Comparison of ENCODE assay signal across 8 mouse cellular contexts in the genomic region with DNA sequence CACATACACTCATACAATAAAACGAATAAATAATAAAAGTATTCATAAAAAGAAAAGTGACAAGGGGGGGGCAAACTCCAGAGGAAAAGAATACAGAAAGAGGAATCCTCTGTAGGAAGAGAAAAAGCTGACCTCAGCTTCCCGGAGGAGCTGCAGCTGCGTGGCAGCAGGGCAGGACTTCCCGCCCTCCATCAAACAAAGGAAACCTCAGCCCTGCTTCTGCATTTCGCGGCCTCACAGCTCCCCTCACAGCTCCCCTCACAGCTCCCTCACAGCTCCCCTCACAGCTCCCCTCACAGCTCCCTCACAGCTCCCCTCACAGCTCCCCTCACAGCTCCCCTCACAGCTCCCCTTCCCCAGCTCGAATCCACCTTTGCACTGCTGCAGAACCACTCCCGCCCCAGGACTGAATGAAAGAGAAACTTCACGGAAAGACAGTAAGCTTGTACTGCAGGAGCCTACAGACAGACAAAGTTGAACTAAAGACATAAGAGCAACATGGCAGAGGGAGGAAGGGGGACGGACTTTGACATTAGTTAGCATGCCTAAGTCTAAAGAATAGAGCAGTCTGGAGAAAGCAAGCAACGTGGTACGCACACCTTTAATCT. TPM values are rescaled to one million over a fixed set of nuclear protein-coding genes. Genes with fewer than 3 reads are reported as not detected.
DNase-seq lines count a peak whose midpoint lies in the region; ATAC-seq lines count a peak whose summit lies in the region.

No protein-coding gene starts in this region.

- H3K4me2 ChIP-seq in lung, embryonic 16.5 days (ENCODE audit: low read depth, low read length), result peak overlapping the region; percentile 52
- peak overlapping the region; percentile 62 for H3K4me2 ChIP-seq in heart, embryonic 16.5 days (ENCODE audit: low read depth, low read length)
- peak overlapping the region; percentile 30 for H3K4me2 ChIP-seq in limb, embryonic 15.5 days

- H3K4me1 ChIP-seq in lung, embryonic 16.5 days (replicated peaks; ENCODE audit: control insufficient read depth, insufficient read depth, low read length), result peaks cover 9% of the 10 kb centered on the region
- peaks cover 4% of the 10 kb centered on the region for H3K4me1 ChIP-seq in heart, embryonic 16.5 days (ENCODE audit: control insufficient read depth, insufficient read depth, low read length)
- H3K4me1 ChIP-seq in limb, embryonic 15.5 days, result peaks cover 11% of the 10 kb centered on the region

- H3K27ac ChIP-seq in lung, embryonic 16.5 days (ENCODE audit: low read length), result peak overlapping the region; percentile 17; the same call in 1 of the 2 replicates
- H3K27ac ChIP-seq in heart, embryonic 16.5 days (ENCODE audit: low read length), result peak overlapping the region; percentile 35; the same call in 1 of the 2 replicates
- peak overlapping the region; percentile 71 for H3K27ac ChIP-seq in limb, embryonic 15.5 days

- H3K36me3 ChIP-seq in lung, embryonic 16.5 days (ENCODE audit: control insufficient read depth, insufficient read depth, low read length), result no peaks in the 10 kb centered on the region
- H3K36me3 ChIP-seq in heart, embryonic 16.5 days (ENCODE audit: control insufficient read depth, insufficient read depth), result no peaks in the 10 kb centered on the region
- 0 out of 2 replicates have a peak, but pooled peaks cover 3% of the 10 kb centered on the region for H3K36me3 ChIP-seq in limb, embryonic 15.5 days

- ATAC-seq in lung, embryonic 16.5 days (ENCODE audit: low read depth), result peak; percentile 69; the same call in 1 of the 2 replicates
- ATAC-seq in heart, embryonic 16.5 days (replicated peaks; ENCODE audit: extremely low read depth, insufficient read depth, low FRiP score), result peak; percentile 67
- ATAC-seq in limb, embryonic 15.5 days (ENCODE audit: insufficient number of reproducible peaks, low FRiP score, low TSS enrichment, low read depth), result no peak

- no peaks in the 10 kb centered on the region for H3K9me3 ChIP-seq in lung, embryonic 16.5 days (ENCODE audit: control insufficient read depth, low read length)
- H3K9me3 ChIP-seq in heart, embryonic 16.5 days (replicated peaks; ENCODE audit: control insufficient read depth, low read length), result no peaks in the 10 kb centered on the region
- H3K9me3 ChIP-seq in limb, embryonic 15.5 days, result no peaks in the 10 kb centered on the region

- peak overlapping the region; percentile 26 for H3K4me3 ChIP-seq in lung, embryonic 16.5 days (ENCODE audit: low read length)
- peak overlapping the region; percentile 30 for H3K4me3 ChIP-seq in heart, embryonic 16.5 days (ENCODE audit: low read length)
- H3K4me3 ChIP-seq in limb, embryonic 15.5 days, result no peak overlapping the region

- WGBS in lung, embryonic 16.5 days, result 19% methylated on average over 12 of the region's 12 CpGs
- 21% methylated on average over 12 of the region's 12 CpGs for WGBS in heart, embryonic 16.5 days
- 22% methylated on average over 12 of the region's 12 CpGs for WGBS in limb, embryonic 15.5 days

- no peaks in the 10 kb centered on the region for H3K27me3 ChIP-seq in lung, embryonic 16.5 days (ENCODE audit: control insufficient read depth, insufficient read depth, low read depth, low read length)
- no peaks in the 10 kb centered on the region for H3K27me3 ChIP-seq in heart, embryonic 16.5 days (ENCODE audit: control insufficient read depth, insufficient read depth, low read length)
- no peaks in the 10 kb centered on the region for H3K27me3 ChIP-seq in limb, embryonic 15.5 days

- DNase-seq in lung, postnatal 25 days (ENCODE audit: low spot score), result no peak
- DNase-seq in embryo, embryonic 10.5 days (ENCODE audit: low spot score), result peak; percentile 80
- peak; percentile 28 for DNase-seq in naive thymus-derived CD4-positive, alpha-beta T cell, adult 2 months (ENCODE audit: low read depth)
- DNase-seq in layer of hippocampus, postnatal 14 days (ENCODE audit: low spot score in 2 of 2), result no peak
- no peak for DNase-seq in ovary, postnatal 14 days (ENCODE audit: low spot score)

- H3K9ac ChIP-seq in lung, embryonic 16.5 days (ENCODE audit: low read length), result peak overlapping the region; percentile 56
- peak overlapping the region; percentile 61 for H3K9ac ChIP-seq in heart, embryonic 16.5 days (ENCODE audit: low read length)
- 0 out of 2 replicates have a peak overlapping the region, but pooled peaks have one; percentile 17 for H3K9ac ChIP-seq in limb, embryonic 15.5 days

RNA-seq across cellular contexts. Expression of gene Npl, which starts 17.5 kb away (rescaled TPM):
- 7.0 and 7.1 TPM in 2 replicates for polyA plus RNA-seq in lung, embryonic 16.5 days (2015; fragmentation: Nextera tagmentation; extraction: Ambion mirVana)
- polyA plus RNA-seq in heart, embryonic 16.5 days (2015; fragmentation: Nextera tagmentation; extraction: Ambion mirVana), result 4.9 and 6.8 TPM in 2 replicates
- 34.1 and 49.8 TPM in 2 replicates for polyA plus RNA-seq in limb, embryonic 15.5 days (2015; fragmentation: Nextera tagmentation; extraction: Ambion mirVana)
- total RNA-seq in layer of hippocampus, postnatal 14 days (2021), result 1 to 10 TPM; 6.0 to 6.4 TPM

RNA-seq across cellular contexts. Expression of gene Dhx9, which starts 44.9 kb away (rescaled TPM):
- polyA plus RNA-seq in lung, embryonic 16.5 days (2015; fragmentation: Nextera tagmentation; extraction: Ambion mirVana), result 24.5 and 26.3 TPM in 2 replicates
- 16.0 and 17.6 TPM in 2 replicates for polyA plus RNA-seq in heart, embryonic 16.5 days (2015; fragmentation: Nextera tagmentation; extraction: Ambion mirVana)
- 22.2 and 29.0 TPM in 2 replicates for polyA plus RNA-seq in limb, embryonic 15.5 days (2015; fragmentation: Nextera tagmentation; extraction: Ambion mirVana)
- total RNA-seq in layer of hippocampus, postnatal 14 days (2021), result 100 to 1,000 TPM; 121 to 125 TPM

Comparison
In these comparisons a context has a peak if more than half of its experiments do, and no peak if none do; other contexts are left out.
1. H3K27ac ChIP-seq: peak in every context shown above with its lines; median percentile 71 in limb, embryonic 15.5 days; 35 in heart, embryonic 16.5 days; 17 in lung, embryonic 16.5 days.
2. DNase-seq: peak in embryo, embryonic 10.5 days (single experiment) and naive thymus-derived CD4-positive, alpha-beta T cell, adult 2 months (single experiment); none in lung, postnatal 25 days (single experiment), layer of hippocampus, postnatal 14 days (0 of 2) and ovary, postnatal 14 days (single experiment).
3. Peak in every context shown above with its lines, with median percentiles within 50 percentile points of each other: H3K4me2 ChIP-seq and H3K9ac ChIP-seq.